Mouse (Mus musculus): ENCODE results near the gene Cldn7.

Gene Cldn7

DNA sequence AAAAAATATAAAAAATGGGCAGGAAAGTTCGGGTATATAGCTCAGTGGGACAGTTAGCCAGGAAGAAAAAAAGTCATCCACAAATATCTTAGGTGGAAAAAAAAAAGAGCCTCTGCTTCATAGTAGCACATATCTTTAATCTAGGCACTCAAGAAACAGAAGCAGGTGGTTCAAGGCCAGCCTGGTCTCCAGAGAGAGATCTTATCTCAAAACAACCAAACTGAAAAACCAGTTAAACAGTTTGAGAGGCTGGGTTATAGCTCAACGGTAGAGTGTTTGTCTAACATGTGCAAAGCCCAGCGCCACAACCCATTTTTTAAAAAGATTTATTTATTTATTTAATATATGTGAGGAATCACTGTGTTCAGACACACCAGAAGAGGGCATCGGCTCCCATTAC is 31.5 kb upstream of the Cldn7 start:
- peak; percentile 63 for DNase-seq (ENCODE audit: low read depth)

DNA sequence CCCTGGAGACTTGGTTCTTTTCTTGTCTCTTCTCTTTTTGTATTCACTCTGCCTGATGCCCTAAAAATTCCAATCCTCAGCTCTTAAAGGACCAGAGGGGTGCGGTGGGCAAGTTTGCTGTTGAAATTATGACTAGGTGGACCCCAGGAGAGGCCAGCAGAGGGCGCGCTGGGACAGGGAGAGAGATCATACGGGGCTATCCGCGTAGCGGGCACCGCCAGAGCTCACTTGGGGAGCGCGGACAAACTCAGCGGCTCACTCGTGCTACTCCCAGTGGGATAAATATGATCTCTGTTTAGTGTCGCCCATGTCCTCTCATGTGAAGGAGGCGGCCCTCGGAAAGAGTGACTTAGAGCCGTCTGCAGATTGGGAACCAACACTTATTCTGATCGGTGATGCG is 30.4 kb upstream of the Cldn7 start:
- peak; percentile 84 for DNase-seq (ENCODE audit: low read depth)

GRCm38 (mm10) chr11:69934681-69935080 is 29.9 kb upstream of the Cldn7 start:
- no peak for DNase-seq (ENCODE audit: low read depth)

GRCm38 (mm10) chr11:69935137-69935879 is 29.3 kb upstream of the Cldn7 start, which contains the start of gene Ybx2:
Gene Ybx2 (plus strand): TSS chr11:69935796.
- DNase-seq (ENCODE audit: low read depth), result no peak

- DNase-seq (ENCODE audit: low read depth), result no peak
Measured at GRCm38 (mm10) chr11:69936156-69936555, 28.4 kb upstream of the Cldn7 start.

- DNase-seq (ENCODE audit: low read depth), result no peak
Measured at GRCm38 (mm10) chr11:69936714-69937347, 27.7 kb upstream of the Cldn7 start.

GRCm38 (mm10) chr11:69937385-69937784 is 27.2 kb upstream of the Cldn7 start:
- DNase-seq (ENCODE audit: low read depth), result no peak

GRCm38 (mm10) chr11:69937834-69938233 is 26.7 kb upstream of the Cldn7 start:
- no peak for DNase-seq (ENCODE audit: low read depth)

- no peak for DNase-seq (ENCODE audit: low read depth)
Measured at GRCm38 (mm10) chr11:69938401-69938979, 26.1 kb upstream of the Cldn7 start.

- DNase-seq (ENCODE audit: low read depth), result no peak
Measured at GRCm38 (mm10) chr11:69939181-69939580, 25.4 kb upstream of the Cldn7 start.

GRCm38 (mm10) chr11:69939731-69940130 is 24.8 kb upstream of the Cldn7 start:
- no peak for DNase-seq (ENCODE audit: low read depth)

DNA sequence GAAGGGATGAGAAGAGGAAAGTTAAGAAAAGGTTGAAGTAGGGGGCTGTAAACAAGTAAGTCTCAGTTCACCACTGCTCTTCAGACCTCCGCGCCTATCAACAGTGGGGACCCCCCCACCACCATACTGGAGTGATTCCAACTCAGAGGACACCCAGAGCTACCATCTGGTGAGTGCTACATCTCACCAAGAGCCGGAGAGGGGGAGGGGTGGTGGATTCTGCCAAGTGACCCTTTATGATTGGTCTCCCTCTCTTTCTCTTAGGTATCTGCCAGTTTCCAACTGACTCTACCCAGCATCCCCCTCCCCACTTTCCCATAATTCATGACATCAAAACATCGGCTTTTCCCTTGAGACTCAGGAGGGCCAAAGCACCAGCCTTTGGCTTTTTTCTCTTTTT is 23.6 kb upstream of the Cldn7 start:
- DNase-seq (ENCODE audit: low read depth), result no peak

DNA sequence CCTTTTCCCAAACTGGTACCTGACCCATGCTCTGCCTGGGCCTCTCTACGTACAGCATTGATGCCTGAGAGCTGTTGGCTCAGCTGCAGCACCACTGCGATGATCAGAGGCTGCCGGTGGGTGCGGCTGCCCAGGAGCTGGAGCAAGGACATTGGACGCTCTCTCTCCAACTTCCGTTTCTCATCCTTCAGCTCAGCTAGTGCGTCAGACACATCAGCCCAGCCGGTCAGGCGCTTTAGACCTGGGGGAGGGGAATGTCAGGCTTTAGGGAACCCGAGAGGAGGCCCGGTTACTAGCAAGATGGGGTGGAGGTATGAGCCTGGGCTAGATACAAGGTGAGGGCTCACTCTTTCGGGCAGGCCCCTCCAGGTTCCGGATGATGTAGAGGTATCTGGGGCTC is 19.4 kb upstream of the Cldn7 start:
- no peak for DNase-seq (ENCODE audit: low read depth)

DNA sequence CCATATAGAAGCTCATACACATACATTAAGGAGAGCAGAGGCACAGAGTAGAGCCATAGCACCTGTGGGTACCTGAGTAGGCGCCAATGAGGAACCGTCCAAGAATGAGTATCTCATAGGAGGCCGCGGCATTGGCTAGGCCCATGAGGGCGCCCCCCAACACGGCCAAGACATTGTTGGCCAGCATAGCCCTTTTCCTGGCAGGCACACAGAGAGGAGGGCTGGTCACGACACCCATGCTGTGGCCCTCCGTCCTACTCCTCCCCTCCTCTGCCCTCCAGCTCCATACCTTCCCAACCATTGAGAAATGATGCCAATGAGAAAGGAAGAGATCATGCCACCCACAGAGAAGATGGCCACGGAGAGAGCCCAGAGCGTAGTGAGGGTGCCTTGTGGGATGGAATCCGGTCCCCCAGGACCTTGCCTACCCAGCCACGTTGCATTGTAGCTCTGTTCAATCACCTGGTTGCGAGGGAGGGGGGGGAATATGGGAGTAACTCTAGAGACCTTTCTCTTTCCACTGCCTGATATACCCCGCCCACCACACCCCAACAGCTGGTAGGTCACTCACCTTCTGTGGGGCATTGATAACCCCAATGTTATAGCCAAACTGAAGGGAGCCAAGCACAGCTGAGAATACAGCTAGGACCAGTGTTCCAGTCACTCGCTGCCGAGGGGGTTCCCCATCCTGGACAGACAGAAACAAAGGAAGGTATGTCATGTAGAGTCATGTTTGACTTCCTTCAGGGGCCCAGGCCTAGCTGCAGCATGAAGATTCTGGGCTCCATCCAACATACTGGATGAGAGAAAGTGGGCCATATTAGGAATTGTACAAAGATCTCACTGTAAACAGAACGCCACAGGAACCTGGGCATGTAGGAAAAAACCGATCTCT is 18.3 kb upstream of the Cldn7 start:
- no peak for DNase-seq (ENCODE audit: low read depth)

DNA sequence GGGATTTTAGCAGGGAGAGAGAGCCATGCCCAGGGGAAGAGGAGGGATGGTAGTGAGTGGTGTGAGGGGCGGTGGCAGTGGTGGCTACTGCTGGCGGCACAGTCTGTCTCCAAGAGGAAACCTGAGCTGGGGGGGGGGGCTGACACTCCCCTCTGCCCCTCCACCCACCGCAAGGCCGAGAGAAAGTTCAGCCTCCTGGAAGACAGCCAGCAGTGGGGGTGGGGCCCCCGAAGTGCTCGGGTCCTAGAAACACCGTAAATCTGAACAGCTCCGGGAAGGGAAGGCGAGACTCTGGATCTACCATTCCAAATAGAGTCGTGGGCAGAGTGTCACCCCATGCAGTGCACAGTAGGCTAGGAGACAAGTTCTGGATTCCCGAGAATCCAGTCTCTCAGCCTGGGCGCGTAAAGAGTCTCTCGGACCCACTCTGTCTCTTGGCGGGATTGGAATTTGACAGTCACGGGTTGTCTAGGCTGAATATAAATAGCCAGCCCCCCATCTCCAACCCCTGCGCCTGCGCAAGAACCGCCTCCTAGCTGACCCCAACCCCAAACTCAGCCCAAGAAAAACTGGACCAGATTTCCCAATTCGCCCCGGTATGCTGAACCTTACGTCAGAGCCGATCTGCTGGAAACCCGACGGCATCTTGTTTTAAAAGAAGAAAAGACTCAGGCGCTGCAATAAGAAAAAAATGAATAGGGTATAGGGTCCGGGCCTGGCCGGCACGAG is 17.1 kb upstream of the Cldn7 start:
- peak; percentile 52 for DNase-seq (ENCODE audit: low read depth)

DNA sequence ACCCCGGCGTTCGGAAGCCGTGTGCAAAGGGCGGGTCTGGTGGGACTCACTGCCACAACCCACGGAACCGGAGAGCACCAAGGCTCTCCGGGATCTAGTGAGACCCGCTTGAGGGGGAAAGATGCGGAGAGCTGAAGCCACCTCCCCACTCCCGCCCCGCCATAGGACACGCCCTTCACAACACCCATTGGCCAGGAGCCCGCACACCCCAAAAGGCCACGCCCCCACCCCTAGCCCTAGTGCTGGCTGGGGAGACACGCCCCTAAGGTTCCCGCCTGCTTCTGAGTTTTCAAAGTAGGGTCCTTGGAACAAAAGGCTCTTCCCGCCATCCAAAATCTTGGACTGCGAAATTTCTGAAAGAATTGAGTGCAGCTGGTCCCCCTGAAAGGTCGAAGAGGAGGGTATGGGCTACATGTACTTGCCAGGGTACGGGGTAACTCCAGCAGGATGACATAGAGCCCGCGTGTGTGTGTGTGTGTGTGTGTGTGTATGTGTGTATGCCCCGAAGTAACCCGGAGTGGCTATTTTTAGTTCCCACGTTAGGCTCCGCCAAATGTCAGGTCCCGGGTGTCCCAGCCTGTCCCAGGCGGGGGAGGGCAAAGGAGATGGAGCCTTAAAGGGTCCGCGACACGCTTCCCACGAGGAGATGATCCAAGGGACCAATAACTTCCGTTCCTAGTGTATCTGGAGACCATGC is 16.4 kb upstream of the Cldn7 start, which contains the start of gene Slc2a4:
Gene Slc2a4, minus strand, starts transcription at position 123 of the 697 bp plus-strand sequence.
- peak; percentile 92 for DNase-seq (ENCODE audit: low read depth)

- peak; percentile 90 for DNase-seq (ENCODE audit: low read depth)
Measured at GRCm38 (mm10) chr11:69948763-69949150, 15.8 kb upstream of the Cldn7 start.

GRCm38 (mm10) chr11:69950807-69951459 is 13.6 kb upstream of the Cldn7 start:
- DNase-seq (ENCODE audit: low read depth), result peak; percentile 50

- DNase-seq (ENCODE audit: low read depth), result peak; percentile 46
Measured at GRCm38 (mm10) chr11:69952274-69952673, 12.3 kb upstream of the Cldn7 start.

- no peak for DNase-seq (ENCODE audit: low read depth)
Measured at GRCm38 (mm10) chr11:69953267-69953915, 11.2 kb upstream of the Cldn7 start.

Measured in 416B (cell line).